Mouse (Mus musculus): Measurements from ENCODE around the gene Slc22a7.

Slc22a7 gene

DNA sequence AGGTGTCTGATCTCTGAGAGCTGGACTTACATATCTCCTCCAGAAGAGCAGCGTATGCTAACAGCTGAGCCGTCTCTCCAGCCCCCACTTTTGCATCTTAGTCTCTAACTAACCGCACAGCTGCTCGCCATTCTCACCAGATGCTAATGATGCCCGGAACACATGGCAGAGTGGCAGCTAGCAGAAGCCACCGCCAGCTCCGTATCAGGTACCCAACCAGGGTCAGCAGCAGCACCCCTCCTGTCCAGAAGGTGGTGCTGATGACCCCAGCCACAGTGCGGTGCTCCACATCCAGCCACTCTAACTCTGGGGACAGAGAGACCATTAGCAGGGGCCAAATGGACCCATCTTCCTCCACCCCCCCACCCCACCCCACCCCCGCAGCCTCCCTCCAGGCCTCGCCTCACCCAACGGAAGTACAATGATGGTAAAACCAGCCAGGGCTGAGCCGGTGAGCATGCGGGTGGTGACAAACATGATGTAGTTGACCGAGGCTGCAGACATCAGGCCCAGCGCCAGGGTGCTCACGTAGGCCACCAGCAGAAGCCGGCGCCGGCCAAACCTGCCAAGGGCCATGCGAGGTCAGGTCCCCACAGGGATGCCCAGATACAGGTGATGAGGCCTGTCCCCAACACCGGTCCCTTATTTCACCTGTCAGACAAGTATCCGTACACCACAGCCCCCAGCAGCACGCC lies 1.4 kb downstream of the Slc22a7 start:
- in situ Hi-C loops (cut with MboI): no loop called here

DNA sequence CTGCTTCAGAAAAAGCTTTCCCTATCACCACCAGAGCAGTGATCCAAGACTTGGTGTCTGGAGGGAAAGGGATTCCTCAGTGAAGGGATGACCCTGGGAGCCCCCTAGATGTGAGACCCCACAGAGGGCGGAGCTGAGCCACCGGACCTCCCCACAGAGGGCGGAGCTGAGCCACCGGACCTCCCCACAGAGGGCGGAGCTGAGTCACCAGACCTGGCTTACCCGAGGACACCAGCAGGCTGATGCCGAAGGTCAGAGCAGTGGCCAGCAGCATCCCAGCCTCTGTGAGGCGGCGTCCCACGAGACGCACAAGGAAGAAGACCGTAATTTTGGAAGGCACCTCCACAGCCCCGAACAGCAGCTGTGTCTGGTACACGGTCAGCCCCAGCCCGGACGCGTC lies 4.6 kb downstream of the Slc22a7 start:
- in situ Hi-C loops (cut with MboI): no loop called here

DNA sequence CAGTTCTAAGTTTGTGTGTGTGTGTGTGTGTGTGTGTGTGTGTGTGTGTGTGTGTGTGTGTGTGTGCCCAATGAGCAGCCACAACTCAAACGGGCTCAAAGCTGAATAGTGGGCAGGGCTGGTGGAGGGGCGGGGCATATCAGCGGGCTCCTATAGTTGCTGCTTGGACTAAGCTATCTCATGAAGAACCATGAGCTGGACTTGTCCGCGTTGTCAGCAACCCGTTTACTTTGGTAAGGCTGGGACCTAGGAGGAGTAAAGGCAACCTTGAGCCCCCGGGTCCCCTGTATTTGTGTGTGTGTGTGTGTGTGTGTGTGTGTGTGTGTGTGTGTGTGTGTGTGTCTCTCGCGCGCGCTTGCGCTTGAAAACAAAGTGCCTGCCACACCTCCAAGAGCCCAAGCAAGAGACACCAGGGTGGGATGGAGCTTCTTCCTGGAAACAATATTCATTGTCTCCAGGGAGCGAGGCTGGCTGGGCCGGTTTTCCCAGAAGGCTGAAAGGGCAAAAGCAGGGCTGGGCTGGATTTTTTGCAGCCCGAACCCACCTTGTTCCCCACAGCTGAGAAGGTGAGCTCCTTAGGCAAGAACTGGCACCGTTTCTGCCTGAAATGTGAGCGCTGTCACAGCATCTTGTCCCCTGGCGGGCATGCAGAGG lies 9.4 kb downstream of the Slc22a7 start, which contains the start of gene Crip3:
Crip3 (plus strand) TSS at position 166 of the 654 bp plus-strand sequence.
- in situ Hi-C loops (cut with MboI): no loop called here

DNA sequence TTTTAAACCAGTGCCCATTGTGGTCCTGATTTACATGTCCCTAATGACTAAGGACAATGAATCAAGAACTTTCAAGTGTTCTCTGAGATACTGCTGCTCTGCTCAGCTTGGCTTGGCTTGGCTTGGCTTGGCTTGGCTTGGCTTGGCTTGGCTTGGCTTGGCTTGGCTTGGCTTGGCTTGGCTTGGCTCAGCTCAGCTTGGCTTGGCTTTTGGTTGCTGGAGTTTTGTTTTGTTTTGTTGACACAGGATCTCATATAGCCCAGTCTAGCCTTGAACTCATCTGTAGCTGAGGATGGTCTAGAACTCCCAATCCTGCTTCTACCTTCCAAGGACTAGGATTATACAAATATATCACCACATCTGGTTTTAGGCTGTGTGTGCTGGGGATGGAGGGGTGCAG lies 11.8 kb downstream of the Slc22a7 start:
- in situ Hi-C loops (cut with MboI): no loop called here

DNA sequence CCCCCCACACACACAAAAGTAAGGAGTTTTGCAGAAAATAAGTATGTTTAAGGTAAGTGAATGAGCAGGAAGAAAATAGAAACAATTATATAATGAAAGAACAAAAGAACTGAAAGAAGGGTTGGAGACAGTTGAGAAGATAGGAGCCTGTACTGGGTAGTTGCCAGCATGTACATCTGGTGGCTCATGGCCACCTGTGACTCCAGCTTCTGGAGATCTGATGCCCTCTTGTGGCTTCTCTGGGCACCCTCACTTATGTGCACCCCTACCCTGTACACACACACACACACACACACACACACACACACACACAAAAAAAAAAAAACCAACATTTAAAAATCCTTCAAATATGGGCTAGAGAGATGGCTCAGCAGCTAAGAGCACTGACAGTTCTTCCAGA lies 18.5 kb downstream of the Slc22a7 start:
- in situ Hi-C loops (cut with MboI): no loop called here

DNA sequence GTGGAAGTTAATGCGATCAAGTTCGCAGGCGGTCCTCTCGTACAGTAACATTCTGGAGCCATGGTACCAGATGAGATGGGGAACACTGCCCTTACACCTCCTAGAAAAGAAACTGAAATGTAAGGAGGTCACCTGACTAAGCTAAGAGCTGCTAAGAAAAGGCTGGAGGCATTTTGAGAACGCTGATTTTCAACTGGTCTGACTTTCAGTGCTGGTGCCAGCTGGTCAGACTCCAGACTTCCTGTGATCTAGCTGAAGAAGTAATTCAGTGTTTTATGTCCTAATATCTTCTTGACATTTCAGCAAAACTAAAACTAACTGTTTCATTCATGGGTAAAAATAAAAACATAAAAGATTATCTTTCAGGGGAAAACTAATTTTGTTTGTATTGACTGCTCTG lies 19.6 kb downstream of the Slc22a7 start:
- in situ Hi-C loops (cut with MboI): no loop called here

DNA sequence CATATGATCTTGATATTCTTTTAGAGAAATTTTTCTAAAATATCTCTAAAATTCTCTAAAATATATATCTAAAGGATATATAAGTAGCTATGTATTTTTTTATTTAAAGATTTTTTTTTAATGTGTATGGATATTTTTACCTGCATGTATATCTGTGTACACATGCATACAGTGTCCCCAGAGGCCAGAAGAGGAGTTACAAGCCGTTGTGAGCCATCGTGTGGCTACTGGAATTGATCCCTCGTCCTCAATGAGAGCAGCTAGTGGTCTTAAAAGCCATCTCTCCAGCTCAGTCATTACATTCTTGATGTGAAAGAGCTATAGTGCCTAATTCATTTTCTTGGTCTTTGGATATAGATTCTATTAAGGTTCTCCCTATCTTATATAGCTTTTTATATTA lies 29.8 kb downstream of the Slc22a7 start:
- in situ Hi-C loops (cut with MboI): loop anchor here (5.0 kb wide), 1 partner anchor 141 kb away; no protein-coding TSS in a partner anchor

DNA sequence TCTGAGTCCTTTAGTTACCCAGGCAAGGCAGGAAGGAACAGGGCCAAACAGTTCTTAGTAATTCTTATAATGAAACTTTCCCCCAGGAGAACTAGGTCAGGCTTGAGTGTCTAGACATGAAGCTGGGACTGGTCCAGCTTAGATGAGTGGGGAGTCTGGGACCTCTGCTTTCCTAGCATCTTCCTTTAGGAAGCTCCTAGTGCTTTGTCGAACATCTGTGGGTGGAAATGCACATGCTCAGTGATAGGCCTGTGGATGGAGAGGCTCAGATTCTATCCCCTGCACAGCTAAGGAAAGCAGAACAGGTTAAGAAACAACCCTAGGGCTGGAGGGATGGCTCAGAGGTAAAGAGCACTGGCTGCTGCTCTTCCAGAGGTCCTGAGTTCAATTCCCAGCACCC lies 43.6 kb downstream of the Slc22a7 start:
- in situ Hi-C loops (cut with MboI): no loop called here

DNA sequence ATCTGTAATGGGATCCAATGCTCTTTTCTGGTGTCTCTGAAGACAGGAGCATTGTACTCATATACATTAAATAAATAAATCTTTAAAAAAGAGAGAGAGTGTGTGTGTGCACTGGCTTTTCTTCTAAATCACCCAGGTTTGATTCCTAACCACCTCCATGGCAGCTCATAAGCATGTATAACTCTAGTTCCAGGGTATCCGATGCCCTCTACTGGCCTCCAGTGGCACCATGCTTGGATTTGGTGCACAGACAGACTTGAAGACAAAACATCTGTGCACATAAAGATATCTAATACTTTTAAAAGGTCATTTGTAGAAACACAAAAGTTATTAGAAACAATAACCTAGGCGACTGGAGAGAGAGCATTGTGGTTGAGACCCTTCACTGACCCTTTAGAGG lies 45.2 kb downstream of the Slc22a7 start:
- in situ Hi-C loops (cut with MboI): no loop called here

DNA sequence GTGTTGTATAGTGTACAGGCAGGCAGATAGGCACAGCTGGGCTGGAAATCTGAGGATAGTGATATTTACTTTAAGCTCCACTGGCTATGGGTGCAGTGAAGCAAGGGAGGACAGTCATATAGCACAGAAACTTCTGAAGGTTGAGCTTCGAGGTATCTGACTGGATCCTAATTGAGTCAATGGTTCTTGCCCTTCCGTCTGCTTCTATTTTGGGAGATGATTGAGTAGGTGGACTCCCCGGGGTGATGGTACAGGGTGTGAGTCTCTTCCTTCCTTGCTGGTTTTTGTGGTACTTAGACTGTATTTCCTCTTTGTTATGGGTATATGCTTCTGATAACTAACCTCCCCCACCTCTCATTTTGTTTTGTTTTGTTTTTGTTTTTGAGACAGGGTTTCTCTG lies 50.1 kb downstream of the Slc22a7 start:
- in situ Hi-C loops (cut with MboI): no loop called here

DNA sequence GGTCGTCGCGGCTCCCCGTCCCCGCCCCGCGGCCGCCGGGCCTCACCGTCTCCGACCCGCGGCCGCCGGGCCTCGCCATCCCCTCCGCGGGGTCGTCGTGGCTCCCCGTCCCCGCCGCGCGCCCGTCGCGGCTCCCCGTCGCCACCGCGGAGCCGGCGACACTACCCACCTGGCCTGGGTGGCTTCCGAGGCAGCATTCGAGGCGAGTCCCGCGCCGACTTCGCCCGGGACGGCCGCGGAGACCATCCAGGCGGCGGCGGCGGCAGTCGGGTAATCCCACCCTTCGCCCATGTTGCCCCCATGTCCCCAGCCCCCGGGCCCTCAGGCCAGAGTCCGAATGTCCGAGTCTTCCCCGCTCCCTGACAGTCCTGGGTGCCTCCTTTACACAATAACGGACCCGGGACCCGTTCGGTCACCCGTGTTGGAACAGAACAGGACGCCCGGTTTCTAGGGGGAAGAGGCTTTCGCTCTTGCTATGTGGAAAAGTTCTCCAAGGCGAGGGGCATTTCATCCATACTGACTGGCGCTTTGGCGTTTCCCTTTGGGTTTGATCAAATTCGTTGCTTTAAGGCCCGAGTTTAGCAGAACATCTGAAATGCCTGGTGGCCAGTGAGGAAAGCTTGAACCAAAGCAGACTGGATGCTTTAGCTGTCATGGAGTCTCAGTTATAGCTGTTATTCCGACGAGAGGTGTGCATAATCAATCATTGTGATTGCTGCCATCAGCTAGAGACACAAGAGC lies 54.0 kb downstream of the Slc22a7 start:
- in situ Hi-C loops (cut with MboI): no loop called here

DNA sequence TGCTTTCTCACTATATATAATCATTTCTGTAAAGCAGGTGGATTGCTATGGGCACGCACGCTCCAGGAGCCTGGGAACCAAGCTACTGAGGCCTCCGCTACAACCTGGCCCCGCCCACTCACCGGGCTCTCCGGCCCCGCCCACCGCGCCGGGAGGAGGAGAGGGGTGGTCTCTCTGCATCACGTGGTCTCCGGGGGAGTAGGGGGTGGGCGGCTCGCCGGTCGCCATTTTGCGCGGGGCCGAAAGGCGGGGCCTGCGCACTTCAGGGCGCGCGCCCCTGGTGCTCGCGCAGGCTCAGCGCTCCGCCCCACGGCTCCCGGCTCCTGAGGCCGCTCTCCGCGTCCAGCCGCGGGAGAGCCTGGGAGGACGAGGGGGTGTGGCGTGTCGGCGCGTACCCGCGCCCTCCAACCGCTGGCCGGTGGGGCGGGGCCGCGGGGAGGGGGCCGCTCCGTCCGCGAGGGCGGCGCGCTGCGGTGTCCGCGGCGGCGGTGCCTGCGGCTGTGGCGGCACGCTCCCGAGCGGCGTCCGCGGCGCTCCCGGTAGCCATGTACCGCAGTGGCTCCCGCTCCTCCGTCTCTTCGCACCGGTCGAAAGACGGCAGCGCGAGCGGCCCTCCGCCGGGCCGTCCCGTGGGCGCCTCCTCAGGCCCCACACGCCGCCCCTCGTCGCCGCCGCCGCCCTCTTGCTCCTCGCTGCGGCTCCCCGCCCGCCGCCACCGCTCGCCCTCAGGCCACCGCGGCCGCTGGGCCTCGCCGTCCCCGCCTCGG lies 54.8 kb downstream of the Slc22a7 start, which contains the start of gene Zfp318:
Zfp318 (plus strand) TSS at position 438 of the 767 bp plus-strand sequence.
- in situ Hi-C loops (cut with MboI): no loop called here

All from mature B cell (primary cell).